Mouse (Mus musculus) lung, embryonic 16.5 days (tissue): ENCODE measurements around the gene Bcl2l14. TPM values are rescaled to one million over a fixed set of nuclear protein-coding genes. Genes with fewer than 3 reads are reported as not detected.

Source experiments
- ATAC-seq: fragments of 200-750 bp; cut with Nextera tagmentation; 2 replicates; pipeline ENCODE4 v1.8.0; 2017; ENCODE audit warnings: low read depth, mild to moderate bottlenecking, moderate library complexity
- H3K27ac ChIP-seq: fragments of 300-500 bp; sonication (generic); 2 replicates; pipeline ENCODE4 v1.5.1; 2014; ENCODE audit warnings: mild to moderate bottlenecking, control low read depth, low read length
- H3K27me3 ChIP-seq: fragments of 300-500 bp; sonication (generic); 2 replicates; pipeline ENCODE4 v1.6.1; 2014; ENCODE audit warnings: low read depth, low read length, mixed read lengths; ENCODE audit not compliant: control insufficient read depth, insufficient read depth
- H3K36me3 ChIP-seq: fragments of 300-500 bp; sonication (generic); 2 replicates; pipeline ENCODE4 v1.6.1; 2014; ENCODE audit warnings: low read length; ENCODE audit not compliant: control insufficient read depth, insufficient read depth
- H3K4me1 ChIP-seq: fragments of 300-500 bp; sonication (generic); replicated peaks from 2 replicates; pipeline ENCODE4 v1.6.1; 2014; ENCODE audit warnings: low read length, mixed read lengths; ENCODE audit not compliant: control insufficient read depth, insufficient read depth
- H3K4me2 ChIP-seq: fragments of 300-500 bp; sonication (generic); 2 replicates; pipeline ENCODE4 v1.6.1; 2014; ENCODE audit warnings: low read depth, low read length, control low read depth
- H3K4me3 ChIP-seq: fragments of 300-500 bp; sonication (generic); 2 replicates; pipeline ENCODE4 v1.5.1; 2014; ENCODE audit warnings: mild to moderate bottlenecking, low read length, control low read depth
- H3K9ac ChIP-seq: fragments of 300-500 bp; sonication (generic); 2 replicates; pipeline ENCODE4 v1.6.1; 2014; ENCODE audit warnings: low read length, control low read depth
- H3K9me3 ChIP-seq: fragments of 300-500 bp; sonication (generic); 2 replicates; pipeline ENCODE4 v1.6.1; 2016; ENCODE audit warnings: low read length; ENCODE audit not compliant: control insufficient read depth
- WGBS: fragments of 180-500 bp; shearing (Covaris S2); extraction: QIAGEN DNeasy Blood & Tissue Kit; methylation state at CpG from one replicate; pipeline ENCODE4 v1.1.7; 2014; 5-methylcytosine and 5-hydroxymethylcytosine counted together
- polyA plus RNA-seq: library from polyadenylated mRNA; unstranded; fragments of >200 nt; fragmentation: Nextera tagmentation; extraction: Ambion mirVana; gene quantifications from 2 replicates; pipeline ENCODE4 v1.2.1, GENCODE M21; 2015

Gene Bcl2l14
- polyA plus RNA-seq, 1 experiment from 2014 or later = 5.0 TPM

DNA sequence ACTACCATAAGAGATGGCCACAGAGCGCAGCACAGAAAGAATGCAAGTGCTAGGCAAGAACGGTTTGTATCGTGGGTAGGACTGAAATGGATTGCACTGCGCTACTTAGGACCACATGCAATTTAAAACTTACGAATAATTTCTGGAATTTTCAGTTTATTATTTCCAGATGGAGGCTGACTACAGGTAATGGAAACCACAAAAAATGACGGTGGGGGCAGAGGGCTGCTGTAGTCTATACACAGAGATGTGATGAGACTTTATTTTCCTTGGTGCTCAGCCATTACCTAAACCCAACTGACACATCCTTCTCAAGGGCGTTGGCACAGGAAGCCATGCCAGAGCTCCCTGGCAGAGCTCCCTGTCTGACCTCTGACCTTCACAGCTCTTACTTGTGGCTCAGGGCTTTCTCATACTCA is 77.0 kb downstream of the Bcl2l14 start:
- Histone ChIP-seq H3K9ac (no peak overlapping the region), H3K27me3 (no peaks in the 10 kb centered on the region), H3K4me1 (peaks cover 8% of the 10 kb centered on the region), H3K4me3 (no peak overlapping the region), H3K4me2 (no peak overlapping the region), H3K9me3 (no peaks in the 10 kb centered on the region), H3K27ac (no peak overlapping the region), H3K36me3 (peaks cover 11% of the 10 kb centered on the region; the same call in 1 of the 2 replicates)
- no peak for ATAC-seq
- 78% methylated on average over 7 of the region's 7 CpGs for WGBS

DNA sequence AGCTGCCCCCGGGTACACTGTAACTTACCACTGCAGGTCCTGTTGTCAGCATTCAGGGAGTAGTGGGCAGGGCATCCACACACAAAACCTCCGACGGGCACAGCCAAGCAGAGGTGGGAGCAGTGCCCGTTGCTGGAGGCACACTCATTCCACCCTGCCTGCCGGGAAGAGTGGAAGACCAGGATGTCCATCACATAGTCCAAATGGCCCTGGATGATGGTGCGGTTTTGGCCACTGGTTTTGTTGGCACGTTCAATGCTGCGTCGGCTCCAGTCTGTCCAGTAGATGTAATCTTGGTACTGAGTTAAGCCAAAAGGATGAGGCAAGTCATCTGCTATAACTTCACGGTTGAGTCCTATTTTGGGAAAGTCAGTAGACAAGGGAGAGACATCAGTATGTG is 83.4 kb downstream of the Bcl2l14 start:
- Histone ChIP-seq H3K27ac (no peak overlapping the region), H3K4me2 (no peak overlapping the region), H3K27me3 (no peaks in the 10 kb centered on the region), H3K9me3 (no peaks in the 10 kb centered on the region), H3K36me3 (peaks cover 18% of the 10 kb centered on the region), H3K4me1 (no peaks in the 10 kb centered on the region), H3K4me3 (no peak overlapping the region), H3K9ac (no peak overlapping the region)
- ATAC-seq = no peak
- WGBS = 92% methylated on average over 10 of the region's 10 CpGs

DNA sequence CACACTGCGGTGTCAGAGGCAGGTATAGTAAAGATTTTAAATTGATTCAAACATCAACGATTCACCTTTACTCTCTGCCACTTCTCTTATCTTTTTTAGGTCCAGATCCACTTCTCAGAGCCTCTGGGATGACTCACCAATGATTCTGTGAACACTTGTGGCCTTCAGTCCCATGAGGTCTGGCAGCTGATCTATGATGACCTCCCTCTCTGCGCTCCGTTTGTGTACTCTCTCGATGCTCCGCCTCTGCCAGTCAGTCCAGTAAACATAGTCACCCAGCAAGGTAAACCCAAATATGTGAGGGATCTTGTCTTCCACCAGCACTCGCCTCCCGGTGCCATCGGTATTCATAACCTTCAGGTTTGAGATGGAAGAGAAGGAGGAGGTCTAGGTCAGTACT is 90.2 kb downstream of the Bcl2l14 start:
- 84% methylated on average over 9 of the region's 9 CpGs for WGBS
- Histone ChIP-seq H3K36me3 (peaks cover 9% of the 10 kb centered on the region), H3K4me1 (peaks cover 5% of the 10 kb centered on the region; the same call in 1 of the 2 replicates), H3K4me3 (no peak overlapping the region), H3K9me3 (no peaks in the 10 kb centered on the region), H3K4me2 (no peak overlapping the region), H3K27me3 (no peaks in the 10 kb centered on the region), H3K27ac (no peak overlapping the region), H3K9ac (no peak overlapping the region)
- no peak for ATAC-seq

Other genes with a start within 250 kb of the Bcl2l14 start
- gene Lrp6, start 170.6 kb downstream of the Bcl2l14 start, polyA plus RNA-seq = 22.4 and 22.7 TPM in 2 replicates
- 8.4 and 9.8 TPM in 2 replicates for gene Mansc1, start 236.2 kb downstream of the Bcl2l14 start, polyA plus RNA-seq
- 13.9 and 16.1 TPM in 2 replicates for gene Borcs5, start 243.2 kb downstream of the Bcl2l14 start, polyA plus RNA-seq